Mouse (Mus musculus) ovary, postnatal 14 days (tissue): ENCODE data around the gene Rmi2.

ENCODE experiments used
- DNase-seq: peaks from one replicate; pipeline ENCODE4 v3.0.0; 2022; ENCODE audit warnings: low spot score

Rmi2 gene

DNA sequence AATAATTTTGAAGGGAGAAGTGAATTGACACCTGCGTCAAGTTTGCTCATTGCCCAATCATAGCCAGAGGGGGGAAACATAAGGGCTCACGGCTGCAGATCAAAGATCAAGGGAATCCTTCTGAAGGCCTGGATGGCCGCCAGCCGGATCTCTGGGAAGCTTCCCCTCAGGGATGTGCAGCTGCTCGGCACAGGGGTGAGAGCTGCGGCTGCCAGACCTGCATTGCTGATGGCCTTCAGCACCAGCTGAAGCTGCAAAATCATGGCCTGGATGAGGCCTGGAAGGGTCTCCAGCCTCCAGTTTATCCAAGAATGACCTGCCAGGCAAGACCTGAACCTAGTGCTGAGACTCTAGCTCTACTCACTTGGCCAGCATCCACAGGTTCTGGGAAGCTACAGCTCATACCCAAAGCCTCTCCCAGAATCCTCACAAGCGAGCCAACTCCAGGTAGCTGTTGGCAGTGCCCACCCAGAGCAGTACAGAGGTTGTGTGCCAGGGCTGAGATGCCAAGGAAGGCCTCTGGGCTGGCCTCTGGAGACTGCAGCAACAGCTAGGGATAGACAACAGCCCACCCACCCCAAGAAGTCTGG lies 90.8 kb downstream of the Rmi2 start:
- peak; percentile 27 for DNase-seq

DNA sequence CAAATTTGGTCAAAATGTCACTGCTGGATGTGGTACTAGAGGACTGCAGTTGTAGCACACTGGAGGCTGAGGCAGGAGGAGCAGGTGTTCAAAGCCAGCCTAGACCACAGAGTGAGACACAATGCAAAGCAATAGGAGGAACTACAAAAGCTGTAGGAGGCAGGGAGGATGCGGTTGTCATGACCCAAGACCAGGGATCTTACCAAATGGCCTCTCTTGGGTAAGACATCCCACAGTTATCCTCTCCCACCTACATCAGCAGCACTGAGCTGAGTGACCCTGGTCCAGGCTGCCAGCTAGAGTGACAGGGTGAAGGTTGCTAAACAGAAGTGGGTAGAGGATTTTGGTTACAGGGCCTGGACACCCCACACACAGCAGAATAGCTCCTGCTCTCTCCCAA lies 92.2 kb downstream of the Rmi2 start:
- DNase-seq, result no peak

DNA sequence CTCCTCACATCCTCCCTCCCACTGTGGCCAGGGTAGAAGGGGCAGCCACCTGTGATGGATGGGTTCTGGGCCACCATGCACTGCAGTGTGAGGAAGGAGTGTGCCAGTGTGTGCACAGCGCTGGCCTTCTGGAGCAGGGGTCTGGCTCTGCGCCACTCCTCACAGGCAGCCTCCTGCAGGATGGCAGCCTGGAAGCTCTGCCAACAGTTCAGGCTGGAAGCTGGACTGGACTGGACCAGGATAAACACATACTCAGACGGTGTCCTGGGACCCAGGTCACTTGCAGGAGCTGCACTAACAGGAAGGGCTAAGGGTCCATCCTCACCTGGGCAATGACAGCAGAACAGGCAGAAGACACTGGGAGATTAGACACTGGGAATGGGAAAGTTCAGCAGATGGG lies 98.5 kb downstream of the Rmi2 start:
- no peak for DNase-seq

DNA sequence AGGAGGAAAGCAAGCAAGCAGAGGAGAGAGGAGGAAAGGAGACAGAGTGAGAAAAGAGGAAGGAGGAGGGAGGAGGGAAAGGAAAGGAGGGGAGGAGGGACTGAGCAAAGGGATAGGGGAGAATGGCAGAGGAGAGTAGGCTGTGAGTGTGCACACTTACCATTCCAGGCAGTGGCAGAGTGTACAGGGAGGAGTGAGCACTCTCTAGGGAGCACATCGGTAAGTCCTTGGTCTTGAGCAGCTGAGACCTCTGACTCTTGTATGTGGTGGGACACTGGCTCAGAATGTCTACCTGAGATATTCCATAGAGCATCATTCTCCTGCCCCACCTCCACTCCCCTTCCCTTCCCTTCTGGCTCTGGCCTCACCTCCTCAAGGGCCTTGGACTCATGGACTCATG lies 99.2 kb downstream of the Rmi2 start:
- DNase-seq, result no peak

DNA sequence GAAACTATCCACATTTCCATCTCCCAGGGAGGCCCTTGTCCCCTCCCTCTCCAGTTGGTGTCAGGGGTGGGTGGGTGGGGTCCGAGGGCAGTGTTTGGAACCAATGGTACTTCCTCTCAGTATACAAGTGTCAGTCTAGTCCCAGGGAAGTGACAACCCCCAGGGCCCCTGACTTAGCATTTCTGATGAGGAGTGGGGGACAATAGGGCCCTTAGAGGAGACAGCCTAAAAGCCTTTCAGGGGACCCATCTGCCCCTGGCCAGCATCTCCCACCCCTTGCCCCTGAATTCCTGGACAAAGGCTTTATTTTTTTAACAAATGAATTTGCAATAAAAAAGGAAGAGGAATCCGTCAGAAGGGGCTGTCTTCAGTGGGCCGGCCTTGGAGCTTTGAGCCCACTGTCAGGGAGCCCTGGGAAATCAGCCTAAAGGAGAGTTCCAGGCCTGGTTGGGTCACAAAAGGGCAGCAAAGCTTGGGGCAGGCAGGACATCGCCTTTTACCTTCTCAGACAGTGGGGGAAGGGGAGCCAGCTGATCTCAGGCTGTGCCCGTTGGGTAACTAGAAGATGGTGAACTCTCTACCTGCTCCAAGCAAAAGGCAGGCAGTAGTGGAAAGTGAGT lies 102.0 kb downstream of the Rmi2 start:
- no peak for DNase-seq

DNA sequence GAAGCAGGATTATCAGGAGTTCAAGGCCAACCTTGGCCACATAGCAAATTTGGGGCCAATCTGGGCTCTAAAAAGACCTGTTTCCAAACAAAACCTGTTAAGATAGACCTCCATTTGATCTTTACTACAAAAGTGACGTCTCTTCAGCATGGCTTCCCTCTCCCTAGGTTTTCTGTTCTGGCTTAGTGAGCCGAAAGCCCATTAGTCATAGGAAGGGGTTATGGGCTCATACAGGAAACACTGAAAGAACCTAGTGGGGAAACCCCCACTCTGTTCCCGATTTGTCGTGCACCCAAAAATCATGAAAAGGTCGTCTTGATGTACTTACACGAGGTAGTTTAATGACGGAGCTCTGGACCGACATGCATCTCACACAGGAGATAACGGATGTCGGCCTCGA lies 102.6 kb downstream of the Rmi2 start:
- DNase-seq, result no peak

DNA sequence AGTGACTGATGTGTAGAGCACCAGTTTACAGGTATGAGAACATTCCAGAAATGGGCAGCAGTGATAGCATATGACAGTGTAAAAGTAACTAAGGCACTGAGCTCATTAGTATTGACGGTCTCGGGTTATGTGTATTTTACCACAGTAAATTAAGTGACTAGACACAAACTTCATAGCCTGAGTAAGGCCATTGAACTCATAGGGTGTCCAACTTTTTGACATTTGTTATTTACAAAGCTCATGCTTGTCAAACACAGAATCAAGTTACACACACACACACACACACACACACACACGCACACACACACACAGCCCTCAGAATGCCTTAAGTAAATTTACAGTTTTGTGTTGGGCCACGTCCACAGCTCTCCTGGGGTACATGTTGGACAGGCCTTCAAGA lies 105.1 kb downstream of the Rmi2 start:
- no peak for DNase-seq

DNA sequence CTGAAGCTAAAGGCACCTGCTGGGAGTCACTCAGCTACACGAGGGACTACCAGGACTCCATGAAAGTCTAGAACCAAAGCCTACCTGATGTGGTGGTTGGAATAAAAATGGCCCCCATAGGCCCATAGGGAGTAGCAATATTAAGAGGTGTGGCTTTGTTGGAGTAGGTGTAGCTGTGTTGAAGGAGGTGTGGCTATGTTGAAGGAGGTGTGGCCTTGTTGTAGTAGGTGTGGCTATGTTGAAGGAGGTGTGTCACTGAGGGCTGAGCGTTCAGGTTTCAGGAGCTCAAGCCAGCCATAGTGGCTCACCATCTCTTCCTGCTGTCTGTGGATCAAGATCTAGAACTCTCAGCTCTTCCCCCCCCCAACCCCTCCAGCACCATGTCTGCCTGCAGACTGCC lies 105.8 kb downstream of the Rmi2 start:
- no peak for DNase-seq
